Mouse (Mus musculus): Measurements from ENCODE around the gene Slc36a2.

Slc36a2 gene

GRCm38 (mm10) chr11:55184733-55185291 lies at the start of gene Slc36a2:
Slc36a2 (minus strand) TSS chr11:55185077.
- DNase-seq (ENCODE audit: low read depth, low spot score), result no peak

GRCm38 (mm10) chr11:55234288-55234687 lies 49.4 kb upstream of the Slc36a2 start:
- no peak for DNase-seq (ENCODE audit: low read depth, low spot score)

GRCm38 (mm10) chr11:55231034-55231433 lies 46.2 kb upstream of the Slc36a2 start:
- DNase-seq (ENCODE audit: low read depth, low spot score), result no peak

- DNase-seq (ENCODE audit: low read depth, low spot score), result no peak
Observed at GRCm38 (mm10) chr11:55221306-55221705, 36.4 kb upstream of the Slc36a2 start.

- no peak for DNase-seq (ENCODE audit: low read depth, low spot score)
Observed at GRCm38 (mm10) chr11:55218473-55218872, 33.6 kb upstream of the Slc36a2 start.

GRCm38 (mm10) chr11:55217880-55218279 lies 33.0 kb upstream of the Slc36a2 start:
- no peak for DNase-seq (ENCODE audit: low read depth, low spot score)

GRCm38 (mm10) chr11:55217418-55217817 lies 32.5 kb upstream of the Slc36a2 start:
- DNase-seq (ENCODE audit: low read depth, low spot score), result no peak

GRCm38 (mm10) chr11:55216830-55217229 lies 32.0 kb upstream of the Slc36a2 start:
- no peak for DNase-seq (ENCODE audit: low read depth, low spot score)

- DNase-seq (ENCODE audit: low read depth, low spot score), result no peak
Observed at GRCm38 (mm10) chr11:55216061-55216460, 31.2 kb upstream of the Slc36a2 start.

GRCm38 (mm10) chr11:55214978-55215377 lies 30.1 kb upstream of the Slc36a2 start:
- no peak for DNase-seq (ENCODE audit: low read depth, low spot score)

- DNase-seq (ENCODE audit: low read depth, low spot score), result no peak
Observed at GRCm38 (mm10) chr11:55214161-55214560, 29.3 kb upstream of the Slc36a2 start.

- no peak for DNase-seq (ENCODE audit: low read depth, low spot score)
Observed at GRCm38 (mm10) chr11:55213518-55213917, 28.6 kb upstream of the Slc36a2 start.

GRCm38 (mm10) chr11:55209626-55210353 lies 24.9 kb upstream of the Slc36a2 start:
- no peak for DNase-seq (ENCODE audit: low read depth, low spot score)

GRCm38 (mm10) chr11:55209032-55209431 lies 24.2 kb upstream of the Slc36a2 start:
- no peak for DNase-seq (ENCODE audit: low read depth, low spot score)

- DNase-seq (ENCODE audit: low read depth, low spot score), result no peak
Observed at GRCm38 (mm10) chr11:55208001-55208690, 23.3 kb upstream of the Slc36a2 start.

- DNase-seq (ENCODE audit: low read depth, low spot score), result no peak
Observed at GRCm38 (mm10) chr11:55204602-55205001, 19.7 kb upstream of the Slc36a2 start.

GRCm38 (mm10) chr11:55204159-55204596 lies 19.3 kb upstream of the Slc36a2 start, which contains the start of gene Slc36a1:
Slc36a1 (plus strand) TSS chr11:55204350.
- DNase-seq (ENCODE audit: low read depth, low spot score), result peak; percentile 83

- DNase-seq (ENCODE audit: low read depth, low spot score), result no peak
Observed at GRCm38 (mm10) chr11:55197740-55198510, 13.0 kb upstream of the Slc36a2 start.

- DNase-seq (ENCODE audit: low read depth, low spot score), result no peak
Observed at GRCm38 (mm10) chr11:55197086-55197485, 12.2 kb upstream of the Slc36a2 start.

GRCm38 (mm10) chr11:55190216-55190615 lies 5.3 kb upstream of the Slc36a2 start:
- no peak for DNase-seq (ENCODE audit: low read depth, low spot score)

GRCm38 (mm10) chr11:55187777-55188176 lies 2.9 kb upstream of the Slc36a2 start:
- no peak for DNase-seq (ENCODE audit: low read depth, low spot score)

GRCm38 (mm10) chr11:55187292-55187691 lies 2.4 kb upstream of the Slc36a2 start:
- DNase-seq (ENCODE audit: low read depth, low spot score), result no peak
